ENCODE assay signal across 10 mouse cellular contexts in genomic region chr11:117175472-117175871, GRCm38 (mm10). TPM values are rescaled to one million over a fixed set of nuclear protein-coding genes. Genes with fewer than 3 reads are reported as not detected.
DNase-seq lines count a peak whose midpoint lies in the region; ATAC-seq lines count a peak whose summit lies in the region.
"Had no signal": no experiment of that assay in that cellular context is flagged by ENCODE, and none has a peak within 500 bp of the region (broad histone marks: within the 10 kb centered on the region; RNA-seq: fewer than 3 reads in every experiment).

No protein-coding gene starts in this region.

- peak overlapping the region; percentile 39 for H3K4me3 ChIP-seq in kidney, embryonic 15.5 days (replicated peaks)
- no peak overlapping the region; the same call in 1 of the 2 replicates for H3K4me3 ChIP-seq in stomach, embryonic 16.5 days (replicated peaks; ENCODE audit: low read length)
- H3K4me3 ChIP-seq: myocyte had no signal

- H3K9me3 ChIP-seq in kidney, embryonic 15.5 days (replicated peaks): no peaks in the 10 kb centered on the region
- 0 out of 2 replicates have a peak, but pooled peaks cover 3% of the 10 kb centered on the region for H3K9me3 ChIP-seq in stomach, embryonic 16.5 days (replicated peaks; ENCODE audit: control insufficient read depth, low read length)

- 74% methylated on average over 12 of the region's 12 CpGs for WGBS in kidney, embryonic 15.5 days
- 71% methylated on average over 12 of the region's 12 CpGs for WGBS in stomach, embryonic 16.5 days

- peak; percentile 3 for DNase-seq in cerebellum, adult 11 months
- no peak for DNase-seq in cerebellum, postnatal 10 days
- DNase-seq in kidney, postnatal 36 days: no peak
- peak; percentile 36 to 38 for DNase-seq in right cerebral cortex, postnatal 10 days (ENCODE audit: low spot score in 2 of 2)
- DNase-seq in right cerebral cortex, postnatal 14 days: no peak
- no peak for DNase-seq in adrenal gland, postnatal 14 days
- DNase-seq: cerebellum, adult 8-10 months had no signal

- no peak overlapping the region for H3K9ac ChIP-seq in kidney, embryonic 15.5 days
- no peak overlapping the region for H3K9ac ChIP-seq in stomach, embryonic 16.5 days (ENCODE audit: low read length)

- peak overlapping the region; percentile 92 for H3K27ac ChIP-seq in kidney, embryonic 15.5 days
- H3K27ac ChIP-seq in stomach, embryonic 16.5 days (ENCODE audit: low read length): no peak overlapping the region

- peaks cover 33% of the 10 kb centered on the region for H3K4me1 ChIP-seq in kidney, embryonic 15.5 days
- H3K4me1 ChIP-seq in stomach, embryonic 16.5 days (ENCODE audit: control insufficient read depth, insufficient read depth, low read length): peaks cover 11% of the 10 kb centered on the region; the same call in 1 of the 2 replicates

- no peaks in the 10 kb centered on the region for H3K27me3 ChIP-seq in kidney, embryonic 15.5 days
- H3K27me3 ChIP-seq in stomach, embryonic 16.5 days (ENCODE audit: control insufficient read depth, insufficient read depth, low read length): no peaks in the 10 kb centered on the region

- H3K36me3 ChIP-seq in kidney, embryonic 15.5 days: no peaks in the 10 kb centered on the region
- H3K36me3 ChIP-seq in stomach, embryonic 16.5 days (ENCODE audit: control insufficient read depth, insufficient read depth, low read length): no peaks in the 10 kb centered on the region

- ATAC-seq in kidney, embryonic 15.5 days (replicated peaks; ENCODE audit: low FRiP score): no peak
- ATAC-seq in stomach, embryonic 16.5 days (ENCODE audit: insufficient read depth, low FRiP score): no peak

- H3K4me2 ChIP-seq in kidney, embryonic 15.5 days: peak overlapping the region; percentile 60
- H3K4me2 ChIP-seq in stomach, embryonic 16.5 days (ENCODE audit: low read depth, low read length): peak overlapping the region; percentile 49; the same call in 1 of the 2 replicates

RNA-seq across cellular contexts. Expression of gene Sept9, which starts 24.0 kb away (rescaled TPM):
- 120 and 126 TPM in 2 replicates for polyA plus RNA-seq in kidney, embryonic 15.5 days (2015; fragmentation: Nextera tagmentation; extraction: Ambion mirVana)
- polyA plus RNA-seq in stomach, embryonic 16.5 days (2015; fragmentation: Nextera tagmentation; extraction: Ambion mirVana): 101 and 105 TPM in 2 replicates
- 115 and 133 TPM in 2 replicates for total RNA-seq in adrenal gland, postnatal 14 days (2021)

Comparison
In these comparisons a context has a peak if more than half of its experiments do, and no peak if none do; other contexts are left out.
1. DNase-seq: peak in cerebellum, adult 11 months (single experiment) and right cerebral cortex, postnatal 10 days (2 of 2); none in cerebellum, postnatal 10 days (0 of 2), kidney, postnatal 36 days (0 of 2), right cerebral cortex, postnatal 14 days (single experiment) and adrenal gland, postnatal 14 days (single experiment).